Mouse (Mus musculus): Measurements from ENCODE around the gene Ramp3.

The Ramp3 gene

DNA sequence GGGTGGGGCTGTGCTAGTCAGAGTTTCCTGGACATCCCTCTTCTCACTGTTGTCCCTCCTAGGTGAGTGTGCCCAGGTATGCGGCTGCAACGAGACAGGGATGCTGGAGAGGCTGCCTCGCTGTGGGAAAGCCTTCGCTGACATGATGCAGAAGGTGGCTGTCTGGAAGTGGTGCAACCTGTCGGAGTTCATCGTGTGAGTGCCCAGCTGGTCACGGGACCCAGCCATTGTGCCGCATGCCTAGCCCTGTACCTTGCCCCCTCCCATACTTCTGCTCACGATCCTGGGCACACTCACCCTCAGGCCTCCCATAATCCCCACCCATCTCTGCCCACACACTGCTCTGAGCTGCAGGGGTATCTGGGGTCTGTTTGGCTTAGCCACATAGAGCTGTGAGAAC lies 16.4 kb downstream of the Ramp3 start:
- DNase-seq = no peak

DNA sequence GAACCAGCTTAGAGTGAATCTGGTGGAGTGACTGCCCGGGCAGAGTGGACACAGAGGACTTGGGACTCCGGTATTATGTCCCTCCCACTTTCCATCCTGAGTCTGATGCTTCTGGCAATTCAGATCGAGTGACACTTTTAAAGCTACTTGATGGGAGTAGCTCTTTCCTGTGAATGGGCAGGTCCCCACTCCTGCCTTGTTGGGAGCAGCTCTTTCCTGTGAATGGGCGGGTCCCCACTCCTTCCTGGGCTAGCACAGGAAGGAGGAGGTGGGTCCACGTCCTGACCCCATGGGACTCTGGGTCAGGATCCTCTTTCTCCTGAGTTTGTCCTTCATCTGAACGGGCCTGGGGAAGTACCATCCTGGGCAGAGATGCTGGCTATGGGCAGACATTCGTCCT lies 17.1 kb downstream of the Ramp3 start:
- no peak for DNase-seq

DNA sequence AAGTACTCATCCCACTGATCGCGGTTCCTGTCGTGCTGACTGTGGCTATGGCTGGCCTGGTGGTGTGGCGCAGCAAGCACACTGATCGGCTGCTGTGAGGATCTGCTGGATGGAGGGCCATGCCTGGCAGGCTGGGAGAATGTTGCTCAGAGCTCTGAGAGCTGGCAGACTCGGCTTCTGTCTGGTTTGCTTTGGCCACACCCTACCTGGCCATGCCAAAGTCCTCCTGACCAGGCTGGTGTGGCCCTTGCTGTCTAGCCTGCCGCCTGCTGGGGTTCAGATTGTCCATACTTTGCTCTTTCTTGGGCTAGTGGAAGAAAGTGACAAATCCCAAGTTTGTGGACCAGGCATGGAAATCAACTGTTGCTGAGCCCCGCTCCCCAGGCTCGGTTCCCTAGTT lies 18.3 kb downstream of the Ramp3 start:
- no peak for DNase-seq

DNA sequence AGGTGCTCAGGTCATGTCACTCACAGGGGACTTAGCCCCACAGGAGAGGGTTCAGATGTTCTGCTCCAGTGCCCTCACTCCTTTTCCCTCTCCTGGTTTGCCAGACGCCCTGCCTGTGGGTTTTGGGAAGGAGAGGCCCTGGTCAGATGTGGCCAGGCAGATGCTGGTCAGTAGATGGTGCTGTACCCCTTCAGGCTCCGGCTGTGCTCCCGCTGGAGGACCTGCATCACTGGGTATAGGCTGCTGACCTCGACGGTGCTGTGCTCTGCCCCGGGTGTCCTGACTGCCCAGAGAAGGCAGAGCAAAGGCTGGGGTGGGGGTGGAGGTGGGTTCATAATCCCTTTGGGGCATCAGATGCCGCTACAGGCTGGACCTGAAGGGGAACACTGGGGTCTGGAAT lies 19.2 kb downstream of the Ramp3 start:
- DNase-seq = peak; percentile 36

DNA sequence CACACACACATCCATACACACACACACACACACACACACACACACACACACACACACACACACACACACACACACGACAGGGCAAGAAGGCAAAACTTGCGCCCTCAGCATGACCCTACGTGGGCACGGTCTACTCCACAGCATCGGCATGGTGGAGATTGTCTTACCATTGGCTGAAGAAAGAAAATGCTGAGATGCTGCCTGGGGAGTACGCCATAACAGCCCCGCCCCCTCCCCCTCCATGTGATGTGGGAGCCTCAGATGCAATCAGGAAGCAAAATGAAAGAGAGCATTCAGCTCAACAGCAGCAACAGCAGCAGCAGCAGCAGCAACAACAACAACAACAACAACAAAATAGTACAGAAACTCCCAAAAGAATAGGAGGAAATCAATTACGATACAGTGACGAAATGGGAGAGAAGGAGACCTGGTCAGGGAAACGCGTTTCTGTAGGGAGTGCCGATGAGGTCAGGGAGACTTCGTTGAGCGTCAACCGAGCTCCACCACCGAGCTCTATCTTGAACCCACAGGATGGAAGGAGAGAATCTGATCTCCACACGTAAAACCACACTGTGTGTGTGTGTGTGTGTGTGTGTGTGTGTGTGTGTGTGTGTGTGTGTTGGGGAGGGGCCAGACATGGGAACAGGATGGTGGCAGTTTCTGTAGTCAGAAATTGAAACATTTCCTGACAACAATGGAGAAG lies 21.5 kb downstream of the Ramp3 start:
- no peak for DNase-seq

DNA sequence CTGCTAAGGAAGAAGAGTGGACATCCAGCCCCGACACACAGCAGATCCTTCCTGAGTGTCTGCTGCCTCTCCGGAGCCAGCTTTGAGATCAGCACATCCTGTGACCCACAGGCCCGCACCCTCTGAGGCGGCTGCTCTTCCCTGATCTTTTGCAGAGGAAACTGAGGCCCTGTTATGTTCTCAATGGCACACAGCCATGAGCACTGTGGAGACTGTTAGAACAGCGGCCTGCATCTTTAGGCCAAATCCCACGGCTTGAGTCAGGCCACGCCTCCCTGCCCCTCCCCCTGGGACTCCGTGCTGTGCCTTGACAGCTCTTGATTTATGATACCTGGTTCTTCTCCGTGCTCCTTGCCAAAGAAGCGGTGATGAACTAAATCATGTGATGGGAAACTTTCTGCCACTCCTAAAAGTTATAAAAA lies 22.1 kb downstream of the Ramp3 start:
- no peak for DNase-seq

DNA sequence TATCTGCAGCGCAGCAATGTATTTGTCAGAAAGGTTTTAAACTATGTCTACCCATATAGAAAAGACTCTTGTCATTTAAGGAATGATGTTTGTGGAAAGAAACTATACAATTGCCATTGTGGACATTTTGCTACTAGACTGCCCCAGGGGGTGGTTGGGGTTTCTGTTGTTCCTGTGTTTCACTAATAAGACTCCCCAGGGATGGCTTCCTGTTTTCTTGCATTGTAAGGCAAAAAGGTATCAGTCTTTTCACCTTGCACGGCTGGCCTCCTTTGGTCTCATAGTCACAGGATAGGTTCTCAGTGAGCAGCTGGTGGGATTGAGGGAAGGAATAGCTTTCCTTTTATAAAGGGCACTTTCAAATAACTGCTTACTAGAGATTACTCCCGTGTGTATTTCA lies 26.4 kb downstream of the Ramp3 start:
- no peak for DNase-seq

DNA sequence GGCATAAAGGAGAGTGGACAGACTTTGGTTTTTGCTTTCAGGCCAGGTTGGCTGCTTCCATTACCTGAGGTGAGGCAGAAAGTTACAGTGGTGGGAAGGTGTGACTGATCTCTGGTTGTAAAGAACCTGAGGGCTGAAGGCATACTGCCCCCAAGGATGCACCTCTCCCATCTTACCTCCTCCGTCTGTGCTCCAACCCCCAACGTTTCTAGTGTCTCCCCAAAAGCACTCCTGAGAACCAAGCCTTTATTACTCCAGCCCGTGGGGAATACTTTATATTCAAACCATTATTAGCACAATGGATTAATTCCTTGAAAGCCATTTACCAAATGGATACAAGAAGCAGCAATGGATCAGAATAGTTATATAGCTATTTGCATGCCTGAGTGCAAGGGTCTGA lies 30.6 kb downstream of the Ramp3 start:
- DNase-seq = no peak

DNA sequence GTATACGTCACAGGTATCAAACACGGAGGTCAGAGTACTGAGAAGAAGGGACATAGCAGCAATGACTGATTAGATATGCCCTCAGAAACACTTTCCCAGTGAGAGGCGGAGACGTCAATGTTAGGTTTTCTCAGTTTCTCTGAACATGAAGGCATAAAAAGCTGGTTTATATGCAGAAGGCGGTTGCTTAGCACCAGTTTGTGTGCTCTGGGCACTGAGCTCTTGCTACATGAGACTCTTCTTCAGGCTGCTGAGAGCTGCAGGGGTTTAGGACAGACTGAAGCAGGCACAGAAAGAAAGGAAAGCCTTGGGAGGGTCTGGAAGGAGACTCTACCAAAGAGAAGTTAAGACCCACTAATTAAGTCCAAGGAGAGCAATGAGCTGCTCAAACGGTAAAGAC lies 34.0 kb downstream of the Ramp3 start:
- DNase-seq = no peak

DNA sequence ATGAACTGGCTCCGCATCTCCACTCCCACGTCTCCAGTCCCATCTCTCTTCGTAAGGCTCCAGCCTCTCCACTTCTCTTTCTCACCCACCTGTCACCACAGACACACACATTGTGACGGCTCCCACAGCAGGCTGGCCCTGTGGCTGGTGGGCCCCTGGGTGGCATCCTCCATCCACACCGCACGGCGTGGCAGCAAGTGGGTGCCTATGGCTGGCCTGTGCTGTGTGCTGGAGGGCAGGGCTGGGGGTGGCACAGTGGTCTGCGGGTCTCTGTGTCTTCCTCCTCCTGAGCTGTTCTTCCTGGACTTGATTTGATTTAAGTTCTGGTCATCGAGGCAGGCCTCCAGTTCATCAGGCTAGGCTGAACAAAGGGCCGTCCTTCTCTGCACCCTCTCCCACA lies 35.8 kb downstream of the Ramp3 start:
- DNase-seq = no peak

DNA sequence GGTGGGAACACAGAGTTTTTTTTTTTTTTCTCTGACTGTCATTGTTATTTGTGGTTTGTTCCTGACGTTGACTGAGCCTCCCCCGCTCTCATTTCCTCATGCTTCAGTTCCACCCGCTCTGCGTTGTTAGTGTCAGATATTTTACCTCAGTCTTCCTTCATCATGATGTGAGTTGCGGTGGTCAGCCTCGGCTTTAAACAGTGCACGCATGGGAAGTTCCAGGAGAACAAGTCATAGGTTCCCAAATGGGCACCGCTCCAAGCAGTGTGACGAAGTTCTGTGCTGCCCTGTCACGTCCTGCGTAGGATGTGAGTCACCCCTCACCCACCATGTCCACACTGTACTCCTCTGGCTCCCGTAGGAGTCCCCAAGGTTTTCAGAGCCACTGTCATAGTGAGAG lies 36.9 kb downstream of the Ramp3 start:
- no peak for DNase-seq

DNA sequence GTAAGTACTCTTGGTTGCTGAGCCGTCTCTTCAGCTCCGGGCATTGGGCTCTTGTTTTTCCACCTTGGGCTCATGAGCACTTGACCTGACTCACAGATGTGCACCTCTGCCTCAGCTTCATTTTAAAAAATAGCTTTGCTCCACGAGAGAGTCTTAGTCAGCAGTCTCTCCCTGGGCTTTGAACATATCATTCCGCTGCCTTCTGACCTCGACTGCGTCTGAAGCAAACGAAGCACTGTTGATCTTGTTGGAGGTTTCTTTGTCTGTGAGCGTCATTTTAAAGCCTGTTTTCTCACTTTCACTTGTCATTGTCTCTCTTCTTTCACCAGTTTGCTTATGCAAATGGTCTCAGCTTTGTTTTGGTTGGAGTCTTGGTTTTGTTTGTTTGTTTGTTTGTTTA lies 38.2 kb downstream of the Ramp3 start:
- no peak for DNase-seq

DNA sequence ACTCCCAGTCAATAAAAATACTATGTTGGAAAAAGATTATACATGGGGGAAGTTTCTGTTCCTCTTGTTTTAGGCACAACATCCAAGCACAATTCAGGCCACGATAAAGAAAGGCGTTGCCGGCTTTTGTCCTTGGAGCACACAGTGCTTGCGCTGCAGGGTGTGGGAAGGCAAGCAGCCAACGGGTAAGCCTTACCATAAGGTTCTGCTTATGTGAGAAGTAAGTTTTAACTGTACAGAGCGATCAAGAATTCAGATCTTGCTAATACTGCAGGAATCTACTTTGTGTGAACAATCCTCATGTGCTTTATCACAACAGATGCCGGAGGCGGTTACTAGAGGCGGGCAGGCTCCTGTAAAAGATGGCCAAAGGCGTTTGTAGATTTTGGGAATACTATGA lies 39.4 kb downstream of the Ramp3 start:
- DNase-seq = no peak

DNA sequence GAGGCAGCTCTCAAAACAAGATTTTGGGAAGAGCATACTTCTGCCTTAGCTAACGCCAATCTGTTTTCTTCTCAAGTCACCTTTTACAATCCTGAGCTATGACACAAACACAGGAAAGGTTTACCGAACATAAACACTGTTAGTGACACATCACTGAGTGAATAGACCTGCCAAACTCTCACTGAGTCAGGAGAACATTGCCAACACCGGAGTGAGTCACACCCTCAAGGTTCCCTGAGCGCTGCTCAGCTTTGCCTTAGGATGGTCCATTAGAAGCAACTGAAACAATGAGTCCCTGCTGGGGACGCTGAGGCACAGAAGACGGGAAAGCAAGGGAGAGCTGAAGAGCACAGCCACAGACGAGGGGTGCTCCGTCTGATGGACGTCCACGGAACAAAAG lies 40.0 kb downstream of the Ramp3 start:
- DNase-seq = no peak

DNA sequence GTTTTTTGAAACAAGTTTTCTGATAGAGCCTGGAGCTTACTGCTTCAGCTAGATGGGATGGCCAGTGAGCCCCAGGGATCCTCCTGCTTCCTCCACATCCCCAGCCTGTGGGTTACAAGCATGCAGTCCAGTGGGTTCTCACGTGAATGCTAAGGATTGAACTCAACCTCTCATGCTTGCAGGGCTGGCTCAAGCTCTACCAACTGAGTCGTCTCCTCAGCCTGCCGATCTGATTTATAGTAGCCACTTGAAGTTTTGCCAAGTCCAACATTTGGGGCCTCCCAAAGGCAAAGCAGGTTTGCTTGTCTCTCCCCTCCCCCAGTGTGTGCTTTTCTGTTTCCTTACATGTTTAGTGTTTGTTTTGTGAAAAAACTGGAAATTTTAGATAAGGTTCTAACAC lies 43.9 kb downstream of the Ramp3 start:
- DNase-seq = no peak

DNA sequence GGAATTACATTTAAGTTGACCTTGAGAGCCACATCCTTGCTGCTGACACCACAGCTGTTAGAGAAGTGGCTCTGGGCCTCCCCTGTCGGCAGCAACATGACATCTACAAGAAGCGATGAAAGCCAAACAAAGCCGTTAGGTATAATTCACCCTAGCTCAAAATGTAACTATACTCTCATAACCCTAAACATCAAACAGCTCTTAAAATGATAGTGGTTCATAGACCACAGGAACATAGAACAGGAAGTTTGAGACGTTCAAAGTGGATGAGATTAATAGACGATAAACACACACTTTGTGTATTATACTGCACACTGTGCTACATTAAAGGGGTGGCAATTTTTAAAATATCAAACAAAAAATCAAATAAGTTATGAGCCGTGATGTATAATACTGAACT lies 46.5 kb downstream of the Ramp3 start:
- DNase-seq = no peak

DNA sequence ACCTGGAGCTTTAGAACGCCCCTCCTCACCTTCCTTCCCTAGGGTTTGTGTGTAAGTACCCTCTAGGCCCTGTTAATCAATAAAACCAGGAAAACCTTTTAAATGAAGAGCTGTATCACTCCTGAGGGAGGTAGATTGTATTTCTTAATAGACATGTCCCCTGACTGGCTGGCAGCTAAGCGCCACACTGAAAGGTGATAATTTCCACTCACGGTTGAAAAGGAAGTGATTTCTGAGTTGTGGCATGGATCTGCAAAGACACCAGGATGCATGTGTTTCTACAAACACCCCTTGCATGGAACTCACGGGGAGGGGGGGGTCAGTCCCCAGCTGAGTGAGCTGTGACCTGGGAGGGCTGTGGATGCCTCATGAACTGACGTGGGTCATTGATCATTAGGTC lies 47.2 kb downstream of the Ramp3 start:
- no peak for DNase-seq

DNA sequence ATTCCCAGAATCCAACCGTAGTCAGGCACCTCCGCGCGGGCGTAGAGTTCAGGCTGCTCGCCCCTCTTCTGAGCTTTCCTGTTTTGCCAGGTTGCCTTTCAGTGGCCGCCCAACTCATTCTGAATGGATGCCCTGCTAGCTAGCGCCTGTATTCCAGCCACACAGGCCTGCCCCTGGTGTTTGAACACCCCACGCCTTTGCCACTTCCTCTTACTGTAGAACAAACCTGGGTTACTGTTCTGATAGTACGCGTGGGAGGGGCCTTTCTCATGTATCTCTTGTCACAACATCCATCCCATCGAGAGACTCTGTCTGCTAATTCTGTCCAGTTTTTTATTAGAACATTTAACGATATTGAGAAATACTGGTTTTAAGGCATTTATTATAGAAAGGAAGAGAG lies 48.5 kb downstream of the Ramp3 start:
- DNase-seq = no peak

DNA sequence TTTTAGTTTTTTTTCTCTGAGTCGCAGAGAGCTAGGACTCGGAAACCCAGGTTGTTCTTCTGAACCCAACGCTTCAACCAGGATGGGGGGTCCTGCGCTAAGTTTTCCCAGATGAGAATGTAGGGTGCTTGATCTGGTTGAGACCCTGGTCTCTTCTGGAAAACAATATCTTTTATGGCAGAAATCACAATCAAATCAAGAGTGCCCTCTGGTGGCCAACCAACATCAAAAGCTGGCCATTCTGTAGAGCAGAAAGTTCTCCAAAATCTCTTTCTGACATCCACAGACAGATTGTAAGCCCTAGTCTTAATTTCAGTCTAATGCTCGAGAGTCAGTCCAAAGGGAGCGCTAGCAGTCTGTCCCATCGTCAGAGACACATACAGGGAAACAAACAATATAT lies 50.1 kb downstream of the Ramp3 start:
- no peak for DNase-seq

DNA sequence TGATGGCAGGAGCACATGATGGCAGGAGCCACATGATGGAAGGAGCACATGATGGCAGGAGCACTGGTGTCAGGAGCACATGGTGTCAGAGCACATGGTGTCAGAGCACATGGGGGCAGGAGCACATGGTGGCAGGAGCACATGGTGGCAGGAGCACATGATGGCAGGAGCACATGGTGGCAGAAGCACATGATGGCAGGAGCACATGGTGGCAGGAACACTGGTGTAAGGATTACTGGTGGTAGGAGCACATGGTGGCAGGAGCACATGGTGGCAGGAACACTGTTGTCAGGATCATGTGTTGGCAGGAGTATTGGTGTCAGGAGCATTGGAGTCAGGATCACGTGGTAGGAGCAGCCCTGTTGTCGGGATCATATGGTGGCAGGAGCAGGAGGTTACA lies 52.1 kb downstream of the Ramp3 start:
- no peak for DNase-seq

DNA sequence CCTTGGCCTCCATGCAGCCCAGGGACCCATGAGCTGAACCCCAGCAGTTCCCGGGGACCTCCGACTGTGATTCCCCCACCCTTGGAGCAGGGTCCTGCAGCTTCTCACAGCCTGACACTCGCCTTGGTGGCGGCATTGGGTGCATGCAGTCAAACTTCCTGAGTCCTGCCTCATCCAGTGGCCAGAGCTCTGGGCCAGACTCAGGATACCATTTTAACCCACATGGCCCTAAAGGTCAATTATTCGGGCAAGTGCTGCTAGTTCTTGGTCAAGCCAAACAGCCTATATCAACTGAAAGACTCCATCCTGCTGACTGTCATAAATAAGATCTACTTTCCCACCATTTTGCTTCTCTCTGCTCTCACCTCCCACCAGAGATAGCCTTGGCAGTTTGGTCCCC lies 62.4 kb downstream of the Ramp3 start:
- DNase-seq = no peak

DNA sequence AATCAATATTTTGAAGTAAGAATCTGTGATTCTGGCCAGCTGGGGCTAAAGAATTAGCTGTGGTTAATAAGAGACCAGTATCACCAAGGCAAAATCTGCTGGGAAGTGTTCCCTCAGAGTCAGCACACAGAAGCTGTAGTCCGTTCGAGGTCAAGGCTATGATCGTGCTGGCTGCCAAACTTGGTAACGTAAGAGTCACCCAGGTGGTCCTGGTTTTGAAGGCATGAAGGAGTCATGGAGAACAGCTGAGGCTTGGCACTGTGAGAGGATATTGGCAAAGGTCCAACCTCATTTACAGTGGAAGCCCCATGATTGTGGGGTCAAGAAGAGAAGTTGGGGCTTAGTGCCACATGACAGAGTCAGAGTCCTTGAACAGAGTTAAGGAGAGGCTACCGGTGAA lies 68.6 kb downstream of the Ramp3 start:
- DNase-seq = no peak
